Mouse (Mus musculus) lung, adult 10 weeks (tissue): ENCODE data around the gene Eif2b1. TPM values are rescaled to one million over a fixed set of nuclear protein-coding genes. Genes with fewer than 3 reads are reported as not detected.

Experiments
- polyA plus RNA-seq: library from polyadenylated mRNA; stranded (reverse); fragments of 350-450 nt; fragmentation: Illumina TruSeq; extraction: RNeasy Lipid Tissue Mini Kit (QIAGEN cat#74804); gene quantifications from one replicate; pipeline ENCODE4 v1.2.3, GENCODE M21; 2014; ENCODE audit warnings: low read depth, low replicate concordance; ENCODE audit not compliant: insufficient read depth

Eif2b1 gene
- 16.1 TPM for polyA plus RNA-seq

GRCm38 (mm10) chr5:124578633-124579317 is at the start of gene Eif2b1, which contains the start of gene Gtf2h3:
Gene Eif2b1, minus strand, starts transcription at chr5:124579131.
Gene Gtf2h3, plus strand, starts transcription at chr5:124579140.

DNA sequence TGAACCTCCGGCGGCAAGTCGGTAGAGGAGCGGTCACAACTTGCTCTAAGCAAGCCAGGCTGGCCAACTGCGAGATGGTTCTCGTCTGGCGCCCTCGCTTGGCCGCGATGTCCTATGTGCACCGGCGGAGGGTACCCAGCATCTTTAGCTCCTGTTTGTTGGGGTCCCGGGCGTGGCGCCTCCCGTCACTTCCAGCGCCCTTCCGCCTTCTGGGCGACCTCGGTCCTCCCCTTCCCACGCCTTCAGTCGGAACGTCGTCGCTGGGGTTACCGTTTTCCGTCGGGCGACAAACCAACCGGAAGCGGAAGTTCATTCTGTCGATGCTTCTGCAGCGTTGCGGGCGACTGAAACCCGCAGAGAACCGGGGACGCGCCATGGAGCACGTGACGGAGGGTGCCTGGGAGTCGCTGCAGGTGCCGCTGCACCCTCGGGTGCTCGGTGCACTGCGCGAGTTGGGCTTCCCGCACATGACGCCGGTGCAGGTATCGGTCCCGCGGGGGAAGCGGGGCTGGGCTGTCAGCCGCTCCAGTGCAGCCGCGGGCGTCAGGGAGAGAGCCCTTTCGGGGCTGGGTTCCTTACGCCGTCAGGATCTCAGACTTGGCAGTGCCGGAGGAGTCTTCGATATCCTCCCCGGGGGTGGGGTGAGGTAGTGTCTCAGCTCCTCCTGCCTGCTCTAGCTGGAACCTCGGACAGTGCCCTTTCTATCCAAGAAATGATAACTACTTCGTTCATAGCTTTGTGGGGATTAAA is 26.2 kb downstream of the Eif2b1 start, which contains the start of gene Ddx55:
Gene Ddx55, plus strand, starts transcription at position 307 of the 750 bp plus-strand sequence.

GRCm38 (mm10) chr5:124540383-124540786 is 38.5 kb downstream of the Eif2b1 start, which contains the start of gene Tmed2:
Gene Tmed2, plus strand, starts transcription at chr5:124540695.

DNA sequence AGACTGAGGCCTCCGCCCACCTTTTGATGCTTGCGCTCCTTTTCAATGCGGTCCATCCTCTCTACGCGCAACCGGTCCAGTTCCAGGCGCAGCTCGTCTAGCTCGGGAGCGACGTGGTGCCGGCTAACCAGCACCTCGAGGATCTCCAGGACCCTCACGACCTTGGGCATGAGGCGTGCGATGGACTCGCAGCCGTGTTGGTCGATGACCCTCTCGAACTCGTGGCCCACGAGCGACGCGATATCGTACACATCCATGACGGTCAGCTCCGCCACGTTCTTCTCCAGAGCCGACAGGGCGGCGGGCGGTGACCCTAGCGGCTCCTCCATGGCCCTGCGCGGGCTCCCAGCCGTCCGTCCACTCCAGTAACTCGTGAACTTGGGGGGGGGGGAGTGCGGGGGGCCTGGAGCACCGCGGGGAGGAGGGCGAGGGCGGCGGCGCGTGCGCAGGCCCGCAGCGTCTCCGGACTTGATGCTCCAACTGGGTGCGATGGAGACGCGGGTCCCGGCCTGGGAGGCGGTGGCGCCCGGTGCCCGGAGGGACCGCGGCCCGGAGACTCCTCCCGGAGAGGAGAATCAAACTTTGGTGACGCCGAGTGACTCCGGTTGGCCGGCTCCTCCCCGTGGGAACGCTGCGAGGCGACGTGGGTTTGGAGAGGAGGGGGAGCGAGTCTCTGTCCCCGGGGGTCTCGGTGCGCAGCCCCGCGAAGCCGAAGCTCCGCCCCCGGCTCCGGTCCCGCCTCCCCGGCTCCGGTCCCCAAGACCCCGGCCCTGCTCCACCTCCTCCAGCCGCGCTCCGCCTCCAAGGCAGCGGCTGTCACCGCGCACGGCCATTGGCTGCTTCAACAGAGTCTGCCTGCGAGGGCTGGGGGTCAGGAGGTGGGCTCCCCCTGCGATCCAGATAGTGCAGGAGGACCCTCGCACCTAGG is 48.0 kb downstream of the Eif2b1 start, which contains the start of gene Rilpl1:
Gene Rilpl1, minus strand, starts transcription at position 737 of the 928 bp plus-strand sequence.

Other genes with a start within 250 kb of the Eif2b1 start
- 79.2 TPM for gene Cdk2ap1, start 216.0 kb downstream of the Eif2b1 start, polyA plus RNA-seq
- gene Sbno1, start 153.1 kb downstream of the Eif2b1 start, polyA plus RNA-seq: 8.9 TPM
- gene Kmt5a, start 139.2 kb downstream of the Eif2b1 start, polyA plus RNA-seq: 25.3 TPM
- gene Rilpl2, start 100.8 kb downstream of the Eif2b1 start, polyA plus RNA-seq: 23.6 TPM
- 8.3 TPM for gene Snrnp35, start 96.0 kb downstream of the Eif2b1 start, polyA plus RNA-seq
- 21.6 TPM for gene Rilpl1, start 47.7 kb downstream of the Eif2b1 start, polyA plus RNA-seq
- gene Tmed2, start 38.4 kb downstream of the Eif2b1 start, polyA plus RNA-seq: 274 TPM
- 7.3 TPM for gene Ddx55, start 26.3 kb downstream of the Eif2b1 start, polyA plus RNA-seq
- 12.4 TPM for gene Gtf2h3, start within 50 bp of the Eif2b1 start, polyA plus RNA-seq
- gene Atp6v0a2, start 49.4 kb upstream of the Eif2b1 start, polyA plus RNA-seq: 14.5 TPM
- 1.9 TPM for gene Dnah10, start 146.0 kb upstream of the Eif2b1 start, polyA plus RNA-seq